Mouse (Mus musculus) forebrain, embryonic 11.5 days (tissue): ENCODE measurements around the gene Zfp385c. TPM values are rescaled to one million over a fixed set of nuclear protein-coding genes. Genes with fewer than 3 reads are reported as not detected.
"Not testable (repeated sequence)": the region's sequence is repeated elsewhere in the genome, so short reads cannot be mapped to it uniquely, and the experiment has no call there.

Experiments used
- ATAC-seq: fragments of 200-750 bp; cut with Nextera tagmentation; replicated peaks from 2 replicates; pipeline ENCODE4 v1.8.0; 2017; ENCODE audit warnings: moderate TSS enrichment; ENCODE audit not compliant: low FRiP score
- DNase-seq: peaks from one replicate; pipeline ENCODE4 v3.0.0-alpha.2; 2017; ENCODE audit warnings: low spot score
- H3K27ac ChIP-seq: fragments of 300-500 bp; sonication (generic); 2 replicates; pipeline ENCODE4 v1.5.1; 2014; ENCODE audit warnings: low read depth, low read length
- H3K27me3 ChIP-seq: fragments of 300-500 bp; sonication (generic); 2 replicates; pipeline ENCODE4 v1.6.1; 2014; ENCODE audit warnings: mild to moderate bottlenecking, low read length, mixed read lengths; ENCODE audit not compliant: control insufficient read depth, insufficient read depth
- H3K36me3 ChIP-seq: fragments of 300-500 bp; sonication (generic); 2 replicates; pipeline ENCODE4 v1.6.1; 2014; ENCODE audit warnings: mild to moderate bottlenecking, low read length, moderate library complexity, mixed read lengths; ENCODE audit not compliant: control insufficient read depth, insufficient read depth
- H3K4me1 ChIP-seq: fragments of 300-500 bp; sonication (generic); replicated peaks from 2 replicates; pipeline ENCODE4 v1.6.1; 2014; ENCODE audit warnings: low read length, mixed read lengths; ENCODE audit not compliant: control insufficient read depth, insufficient read depth
- H3K4me2 ChIP-seq: fragments of 300-500 bp; sonication (generic); 2 replicates; pipeline ENCODE4 v1.6.1; 2014; ENCODE audit warnings: low read depth, mild to moderate bottlenecking, low read length, moderate library complexity, mixed read lengths; ENCODE audit not compliant: severe bottlenecking
- H3K4me3 ChIP-seq: fragments of 300-500 bp; sonication (generic); 2 replicates; pipeline ENCODE4 v1.5.1; 2014; ENCODE audit warnings: low read depth, low read length
- H3K9ac ChIP-seq: fragments of 300-500 bp; sonication (generic); 2 replicates; pipeline ENCODE4 v1.6.1; 2014; ENCODE audit warnings: low read length
- H3K9me3 ChIP-seq: fragments of 300-500 bp; sonication (generic); 2 replicates; pipeline ENCODE4 v1.6.1; 2016; ENCODE audit warnings: low read length, mixed read lengths; ENCODE audit not compliant: control insufficient read depth
- WGBS: fragments of 180-500 bp; shearing (Covaris S2); extraction: QIAGEN DNeasy Blood & Tissue Kit; methylation state at CpG from one replicate; pipeline ENCODE4 v1.1.7; 2014; 5-methylcytosine and 5-hydroxymethylcytosine counted together
- polyA plus RNA-seq: library from polyadenylated mRNA; unstranded; fragments of >200 nt; fragmentation: Nextera tagmentation; extraction: Ambion mirVana; gene quantifications from 2 replicates; pipeline ENCODE4 v1.2.1, GENCODE M21; 2014

Gene Zfp385c
- polyA plus RNA-seq, 1 experiment from 2014 or later: not detected

DNA sequence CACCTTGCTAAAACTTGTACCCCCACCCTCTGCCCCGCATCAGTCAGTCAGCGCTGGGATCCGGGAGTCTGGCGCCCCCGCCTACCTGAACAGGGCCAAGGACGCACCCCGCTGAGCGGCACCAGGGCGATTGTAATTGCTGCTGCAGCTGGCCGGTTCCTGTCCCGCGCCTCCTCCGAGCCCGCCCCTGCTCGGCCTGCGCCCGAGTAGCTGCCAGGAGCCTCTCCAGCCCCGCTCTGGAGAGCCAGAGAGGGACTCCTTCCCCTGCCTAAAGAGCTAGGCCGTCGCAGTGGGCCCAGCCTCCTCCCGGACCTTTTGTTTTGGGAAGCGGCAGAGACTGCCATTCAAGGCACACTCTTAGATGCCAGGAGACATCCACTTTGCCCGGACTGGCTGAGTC, 19.1 kb downstream of the Zfp385c start:
- WGBS: 2% methylated on average over 23 of the region's 23 CpGs
- H3K4me2 ChIP-seq: peak overlapping the region; percentile 43

DNA sequence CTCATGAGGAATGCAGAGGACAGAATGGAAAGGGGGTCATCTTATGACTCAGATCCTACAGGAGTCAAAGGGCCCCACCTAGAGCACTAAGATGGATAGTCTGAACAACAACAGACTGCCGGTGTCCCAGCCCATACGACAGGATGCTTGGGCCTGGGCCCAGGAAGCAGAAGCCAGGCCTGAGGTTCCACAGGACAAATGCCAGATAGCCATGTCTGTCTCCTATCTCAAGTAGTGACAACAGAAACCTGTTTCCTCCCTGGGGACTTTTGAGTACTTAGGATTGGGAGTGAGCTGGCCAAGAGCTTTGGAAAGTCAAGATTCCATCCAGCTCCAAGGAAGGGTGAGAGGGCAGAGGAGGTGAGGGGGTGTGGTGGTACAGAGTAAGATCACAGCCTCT, 20.3 kb downstream of the Zfp385c start:
- H3K4me1 ChIP-seq: peaks cover 7% of the 10 kb centered on the region
- no peak overlapping the region for H3K4me3 ChIP-seq
- H3K27ac ChIP-seq: no peak overlapping the region
- no peaks in the 10 kb centered on the region for H3K27me3 ChIP-seq
- DNase-seq (no peak), ATAC-seq (no peak)
- no peaks in the 10 kb centered on the region for H3K9me3 ChIP-seq
- H3K36me3 ChIP-seq: no peaks in the 10 kb centered on the region
- H3K4me2 ChIP-seq: no peak overlapping the region
- H3K9ac ChIP-seq: no peak overlapping the region
- WGBS: 85% methylated on average over 2 of the region's 2 CpGs

More for the DNA sequence above, 19.1 kb downstream of the Zfp385c start:
- peak; percentile 65 for DNase-seq
- Histone ChIP-seq H3K27me3 (no peaks in the 10 kb centered on the region), H3K9ac (peak overlapping the region; percentile 60), H3K36me3 (no peaks in the 10 kb centered on the region), H3K27ac (no peak overlapping the region), H3K4me1 (peaks cover 7% of the 10 kb centered on the region), H3K4me3 (peak overlapping the region; percentile 10; the same call in 1 of the 2 replicates), H3K9me3 (no peaks in the 10 kb centered on the region)
- ATAC-seq: no peak

DNA sequence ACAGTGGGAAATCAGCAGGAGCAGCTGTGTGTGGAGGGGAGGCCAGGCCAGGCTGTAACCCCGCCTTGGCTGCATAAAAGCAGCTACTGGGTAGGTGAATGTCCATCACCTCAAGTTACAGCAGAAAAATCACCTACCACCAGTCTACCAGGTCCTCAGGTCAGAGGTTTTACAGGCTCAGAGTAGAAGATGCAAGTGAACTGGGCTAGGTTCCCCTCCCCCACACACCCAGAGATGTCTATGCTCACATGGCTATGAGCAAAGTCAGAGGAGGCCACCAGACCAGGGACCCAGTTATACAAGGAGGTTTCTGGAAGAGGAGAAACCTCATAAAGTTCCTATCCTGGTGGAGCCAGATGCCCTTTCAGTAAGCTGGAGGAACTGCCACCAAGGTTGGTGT, 21.2 kb downstream of the Zfp385c start:
- H3K4me1 ChIP-seq: peaks cover 7% of the 10 kb centered on the region
- no peak overlapping the region for H3K4me3 ChIP-seq
- ATAC-seq: no peak
- no peaks in the 10 kb centered on the region for H3K36me3 ChIP-seq
- no peak overlapping the region for H3K9ac ChIP-seq
- WGBS: 57% methylated on average over 1 of the region's 1 CpGs
- no peak for DNase-seq
- no peaks in the 10 kb centered on the region for H3K9me3 ChIP-seq
- no peaks in the 10 kb centered on the region for H3K27me3 ChIP-seq
- H3K27ac ChIP-seq: no peak overlapping the region
- H3K4me2 ChIP-seq: no peak overlapping the region

DNA sequence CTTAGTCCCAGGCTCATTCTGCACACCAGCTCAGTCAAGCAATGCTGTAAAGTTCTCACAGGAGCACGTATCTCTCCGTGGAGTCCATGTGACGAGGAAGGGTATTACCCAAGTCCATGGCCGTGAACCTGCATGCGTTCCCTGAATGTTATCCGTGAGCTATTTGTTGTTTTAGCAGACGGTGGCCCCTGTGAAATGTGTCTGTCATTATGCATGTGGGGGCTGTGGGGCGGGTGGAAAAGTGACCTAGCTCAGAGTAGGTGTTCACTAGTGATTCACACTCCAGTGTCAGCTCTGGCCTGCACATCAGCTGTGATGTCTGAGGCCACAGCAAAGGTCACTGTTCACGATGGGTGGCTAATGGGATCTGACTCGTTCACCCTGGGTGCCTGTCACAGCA, 32.4 kb downstream of the Zfp385c start:
- no peak overlapping the region for H3K27ac ChIP-seq
- ATAC-seq: no peak
- H3K9ac ChIP-seq: no peak overlapping the region
- WGBS: 81% methylated on average over 10 of the region's 10 CpGs
- no peaks in the 10 kb centered on the region; the same call in 1 of the 2 replicates for H3K4me1 ChIP-seq
- no peak overlapping the region for H3K4me3 ChIP-seq
- no peaks in the 10 kb centered on the region for H3K36me3 ChIP-seq
- DNase-seq: no peak
- H3K27me3 ChIP-seq: no peaks in the 10 kb centered on the region
- no peaks in the 10 kb centered on the region for H3K9me3 ChIP-seq
- no peak overlapping the region for H3K4me2 ChIP-seq

DNA sequence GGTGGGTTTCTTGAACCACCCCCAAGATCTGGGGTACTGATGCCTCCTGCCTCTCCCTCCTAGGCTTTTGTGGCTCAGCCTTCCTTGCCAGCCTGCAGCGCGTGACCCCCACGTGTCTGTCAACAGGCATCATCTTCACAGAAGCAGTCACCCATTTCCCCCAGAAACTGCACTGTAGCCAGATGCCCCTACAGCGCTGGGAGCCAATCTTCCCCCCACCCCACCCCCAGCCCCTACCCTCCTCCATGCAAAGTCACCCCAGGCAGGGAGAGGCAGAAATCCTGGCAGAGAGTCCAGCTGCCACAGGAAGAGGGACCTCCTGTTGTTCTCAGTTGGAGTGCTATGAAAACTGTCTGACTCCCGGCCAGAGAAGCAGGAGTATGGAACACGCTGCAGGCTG, 35.8 kb downstream of the Zfp385c start:
- no peak overlapping the region for H3K9ac ChIP-seq
- no peaks in the 10 kb centered on the region for H3K27me3 ChIP-seq
- H3K4me1 ChIP-seq: no peaks in the 10 kb centered on the region; the same call in 1 of the 2 replicates
- H3K4me2 ChIP-seq: no peak overlapping the region
- H3K9me3 ChIP-seq: no peaks in the 10 kb centered on the region
- H3K27ac ChIP-seq: no peak overlapping the region
- WGBS: 16% methylated on average over 6 of the region's 6 CpGs
- DNase-seq: no peak
- H3K4me3 ChIP-seq: no peak overlapping the region
- H3K36me3 ChIP-seq: no peaks in the 10 kb centered on the region
- no peak for ATAC-seq

DNA sequence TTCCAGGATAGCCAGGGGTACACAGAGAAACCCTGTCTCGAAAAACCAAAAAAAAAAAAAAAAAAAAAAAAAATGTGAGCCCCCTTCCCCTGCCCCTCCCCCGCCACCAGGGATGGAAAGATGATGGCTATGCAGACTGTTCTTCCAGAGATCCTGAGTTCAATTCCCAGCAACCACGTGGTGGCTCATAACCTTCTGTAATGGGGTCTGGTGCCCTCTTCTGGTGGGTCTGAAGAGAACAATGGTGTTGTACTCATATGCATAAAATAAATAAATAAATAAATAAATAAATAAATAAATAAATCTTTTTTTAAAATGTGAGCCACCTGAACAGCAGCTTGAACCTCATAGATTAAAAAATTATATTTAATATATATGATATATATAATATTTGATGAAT, 36.7 kb downstream of the Zfp385c start:
- DNase-seq: not testable (repeated sequence)

DNA sequence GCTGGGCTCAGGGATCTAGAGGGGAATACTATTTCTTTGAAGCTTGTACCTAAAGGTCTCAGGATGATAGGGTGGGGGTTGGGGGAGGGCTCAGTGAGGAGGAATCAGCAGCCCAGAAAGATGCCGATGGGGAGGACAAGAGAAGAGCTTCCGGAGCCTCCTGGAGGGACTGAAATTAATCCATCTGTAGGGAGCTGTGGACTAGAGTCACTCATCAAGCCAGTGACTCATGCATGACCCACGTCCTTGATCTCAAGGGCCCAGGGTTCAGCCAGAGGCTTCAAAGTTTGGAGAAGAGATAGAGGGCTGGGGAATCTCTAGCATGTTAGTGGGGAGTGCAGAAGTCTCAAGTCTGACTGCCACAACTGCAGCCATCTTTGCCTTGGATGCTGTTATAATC, 40.5 kb downstream of the Zfp385c start:
- H3K27ac ChIP-seq: no peak overlapping the region
- H3K27me3 ChIP-seq: peaks cover 7% of the 10 kb centered on the region
- DNase-seq: no peak
- 23% methylated on average over 3 of the region's 3 CpGs for WGBS
- H3K9me3 ChIP-seq: no peaks in the 10 kb centered on the region
- no peak overlapping the region for H3K4me3 ChIP-seq
- no peaks in the 10 kb centered on the region for H3K36me3 ChIP-seq
- no peak for ATAC-seq
- no peak overlapping the region for H3K4me2 ChIP-seq
- no peak overlapping the region for H3K9ac ChIP-seq
- H3K4me1 ChIP-seq: no peaks in the 10 kb centered on the region; the same call in 1 of the 2 replicates

More for the DNA sequence above, 36.7 kb downstream of the Zfp385c start:
- ATAC-seq, H3K4me3 ChIP-seq, H3K4me2 ChIP-seq, H3K9ac ChIP-seq, H3K4me1 ChIP-seq, H3K27ac ChIP-seq, H3K36me3 ChIP-seq, H3K27me3 ChIP-seq, H3K9me3 ChIP-seq: not testable (repeated sequence)
- WGBS: 51% methylated on average over 2 of the region's 3 CpGs

DNA sequence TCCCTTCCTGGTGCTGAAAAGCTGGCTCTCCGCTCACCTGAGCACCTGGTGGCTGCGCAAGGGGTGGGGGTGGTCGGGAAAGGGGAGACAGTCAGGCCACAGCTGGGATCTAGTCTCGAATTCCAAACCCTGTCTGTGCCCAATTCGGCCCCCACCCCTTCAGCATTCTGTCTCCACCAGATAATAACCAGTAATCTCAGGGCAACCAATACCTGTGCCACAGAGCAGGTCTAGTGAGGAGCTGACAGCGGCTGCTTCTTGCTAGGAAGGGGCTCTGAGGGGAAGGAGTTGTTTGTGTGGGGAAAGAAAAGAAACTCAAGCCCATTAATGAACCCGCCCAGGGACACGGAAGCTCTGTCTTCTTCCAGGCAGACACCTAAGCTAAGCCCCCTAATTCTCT, 41.0 kb downstream of the Zfp385c start:
- Histone ChIP-seq H3K4me1 (no peaks in the 10 kb centered on the region; the same call in 1 of the 2 replicates), H3K36me3 (no peaks in the 10 kb centered on the region), H3K4me3 (no peak overlapping the region), H3K27me3 (peaks cover 7% of the 10 kb centered on the region), H3K27ac (no peak overlapping the region), H3K9ac (no peak overlapping the region), H3K9me3 (no peaks in the 10 kb centered on the region), H3K4me2 (no peak overlapping the region)
- DNase-seq: no peak
- ATAC-seq: no peak
- whole genome bisulfite sequencing: 9% methylated on average over 7 of the region's 8 CpGs

DNA sequence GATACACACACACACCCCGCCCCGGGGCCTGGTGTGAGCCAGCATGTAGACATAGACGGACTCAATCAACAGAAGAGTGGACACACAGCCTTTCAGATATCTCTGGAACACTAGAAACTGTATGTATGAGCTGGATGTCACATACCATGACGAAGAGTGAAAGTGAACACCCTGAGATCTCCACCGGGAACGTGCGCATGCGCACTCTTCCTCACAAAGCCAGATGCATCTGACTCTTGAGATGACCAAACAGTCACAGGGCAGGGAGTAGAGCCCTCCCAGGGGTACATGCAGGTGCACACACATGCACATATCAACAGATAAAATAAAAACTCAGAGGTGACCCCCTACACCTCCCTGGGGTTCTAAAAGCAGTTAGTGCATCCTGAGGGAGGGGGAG, 43.9 kb downstream of the Zfp385c start:
- DNase-seq (no peak), ATAC-seq (no peak)
- no peak overlapping the region for H3K4me3 ChIP-seq
- peaks cover 7% of the 10 kb centered on the region for H3K27me3 ChIP-seq
- WGBS: 89% methylated on average over 8 of the region's 8 CpGs
- H3K9ac ChIP-seq: no peak overlapping the region
- no peaks in the 10 kb centered on the region for H3K9me3 ChIP-seq
- H3K4me1 ChIP-seq: no peaks in the 10 kb centered on the region
- no peak overlapping the region for H3K4me2 ChIP-seq
- H3K36me3 ChIP-seq: no peaks in the 10 kb centered on the region
- no peak overlapping the region for H3K27ac ChIP-seq
